Mouse (Mus musculus) forebrain, embryonic 14.5 days (tissue): ENCODE results near the gene Fbxo47. TPM values are rescaled to one million over a fixed set of nuclear protein-coding genes. Genes with fewer than 3 reads are reported as not detected.
"Not testable (repeated sequence)": the region's sequence is repeated elsewhere in the genome, so short reads cannot be mapped to it uniquely, and the experiment has no call there.

Source experiments
- ATAC-seq: fragments of 200-750 bp; cut with Nextera tagmentation; 2 replicates; pipeline ENCODE4 v1.8.0; 2017; ENCODE audit warnings: mild to moderate bottlenecking, moderate library complexity
- DNase-seq: peaks from one replicate; pipeline ENCODE4 v3.0.0-alpha.2; 2015; ENCODE audit warnings: low spot score
- H3K27ac ChIP-seq: fragments of 300-500 bp; sonication (generic); 2 replicates; pipeline ENCODE4 v1.5.1; 2014; ENCODE audit warnings: low read depth, mild to moderate bottlenecking, control low read depth, low read length, moderate library complexity
- H3K27me3 ChIP-seq: fragments of 300-500 bp; sonication (generic); replicated peaks from 2 replicates; pipeline ENCODE4 v1.6.1; 2014; ENCODE audit warnings: low read length, control low read depth, mixed read lengths; ENCODE audit not compliant: control insufficient read depth, insufficient read depth
- H3K36me3 ChIP-seq: fragments of 300-500 bp; sonication (generic); 2 replicates; pipeline ENCODE4 v1.6.1; 2014; ENCODE audit warnings: low read length, control low read depth; ENCODE audit not compliant: control insufficient read depth, insufficient read depth
- H3K4me1 ChIP-seq: fragments of 300-500 bp; sonication (generic); 2 replicates; pipeline ENCODE4 v1.6.1; 2014; ENCODE audit warnings: antibody characterized with exemption, low read length, control low read depth; ENCODE audit not compliant: control insufficient read depth, insufficient read depth
- H3K4me2 ChIP-seq: fragments of 300-500 bp; sonication (generic); 2 replicates; pipeline ENCODE4 v1.6.1; 2014; ENCODE audit warnings: mild to moderate bottlenecking, control low read depth, low read length
- H3K4me3 ChIP-seq: fragments of 300-500 bp; sonication (generic); 2 replicates; pipeline ENCODE4 v1.5.1; 2014; ENCODE audit warnings: low read depth, low read length, control low read depth
- H3K9ac ChIP-seq: fragments of 300-500 bp; sonication (generic); 2 replicates; pipeline ENCODE4 v1.6.1; 2014; ENCODE audit warnings: mild to moderate bottlenecking, low read length, control low read depth, moderate library complexity
- H3K9me3 ChIP-seq: fragments of 300-500 bp; sonication (generic); replicated peaks from 2 replicates; pipeline ENCODE4 v1.6.1; 2016; ENCODE audit warnings: low read length, control low read depth, mixed read lengths; ENCODE audit not compliant: control insufficient read depth
- WGBS: fragments of 180-500 bp; shearing (Covaris S2); extraction: QIAGEN DNeasy Blood & Tissue Kit; methylation state at CpG from one replicate; pipeline ENCODE4 v1.1.7; 2014; 5-methylcytosine and 5-hydroxymethylcytosine counted together
- polyA plus RNA-seq: library from polyadenylated mRNA; unstranded; fragments of >200 nt; fragmentation: Nextera tagmentation; extraction: Ambion mirVana; gene quantifications from 2 replicates; pipeline ENCODE4 v1.2.1, GENCODE M21; 2014

Fbxo47 gene
- polyA plus RNA-seq, 1 experiment from 2014 or later = 0.65 TPM

DNA sequence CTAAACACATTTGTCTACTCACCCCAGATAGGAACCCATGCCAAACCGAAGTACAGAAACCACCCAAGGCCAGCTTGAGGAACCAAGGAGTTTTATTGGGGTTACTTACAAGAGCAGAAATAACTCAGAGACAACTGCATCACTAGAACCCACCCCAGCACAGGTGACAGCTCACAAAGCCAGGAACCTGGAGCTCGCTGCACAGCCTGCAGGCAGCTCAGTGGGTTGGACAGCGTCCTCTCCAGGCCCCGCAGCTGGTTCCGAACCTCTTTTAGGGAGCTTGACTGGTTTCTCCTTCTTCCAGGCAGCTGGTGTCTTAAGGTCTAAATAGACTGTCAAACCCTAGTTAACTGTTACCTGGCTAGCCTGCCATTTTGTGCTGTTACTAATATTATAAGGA lies 7.9 kb upstream of the Fbxo47 start:
- Histone ChIP-seq H3K27me3 (no peaks in the 10 kb centered on the region), H3K4me1 (no peaks in the 10 kb centered on the region), H3K9ac (no peak overlapping the region), H3K36me3 (no peaks in the 10 kb centered on the region), H3K4me2 (no peak overlapping the region), H3K9me3 (no peaks in the 10 kb centered on the region), H3K4me3 (no peak overlapping the region), H3K27ac (no peak overlapping the region)
- ATAC-seq (no peak), DNase-seq (no peak)
- WGBS = 73% methylated on average over 5 of the region's 5 CpGs

DNA sequence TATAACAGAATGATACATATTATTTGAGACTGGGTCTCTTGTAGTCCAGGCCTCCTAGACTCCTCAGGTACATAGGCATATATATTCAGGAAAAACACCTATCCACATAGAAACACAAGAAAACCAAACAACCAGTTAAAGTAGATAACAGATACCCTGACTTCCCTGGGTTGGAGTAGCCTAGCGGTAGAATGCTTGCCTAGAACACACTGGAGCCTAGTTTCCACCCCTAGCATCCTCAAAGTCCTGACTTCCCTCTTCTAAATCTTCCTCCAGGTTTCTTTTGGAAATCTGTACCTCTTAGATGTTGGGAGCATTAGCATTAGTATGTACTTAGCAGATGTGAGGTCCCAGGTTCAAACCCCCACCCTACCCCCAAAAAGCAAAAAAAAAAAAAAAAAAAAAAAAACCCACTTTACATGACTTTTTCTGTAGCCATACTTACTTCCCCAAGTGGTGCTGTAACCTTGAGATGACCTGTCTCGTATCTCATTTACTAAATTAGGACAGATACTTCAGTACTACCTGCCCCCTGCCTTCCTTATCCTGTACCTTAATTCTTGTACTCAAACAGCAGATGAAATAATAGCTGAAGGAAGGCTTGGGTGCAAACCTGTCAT lies 1.5 kb upstream of the Fbxo47 start:
- no peak overlapping the region for H3K9ac ChIP-seq
- no peaks in the 10 kb centered on the region for H3K36me3 ChIP-seq
- H3K27me3 ChIP-seq = no peaks in the 10 kb centered on the region
- H3K4me2 ChIP-seq = no peak overlapping the region
- H3K27ac ChIP-seq = no peak overlapping the region
- H3K4me1 ChIP-seq = no peaks in the 10 kb centered on the region
- no peak overlapping the region for H3K4me3 ChIP-seq
- ATAC-seq = no peak
- no peaks in the 10 kb centered on the region for H3K9me3 ChIP-seq
- WGBS = 99% methylated on average over 2 of the region's 2 CpGs
- no peak for DNase-seq

DNA sequence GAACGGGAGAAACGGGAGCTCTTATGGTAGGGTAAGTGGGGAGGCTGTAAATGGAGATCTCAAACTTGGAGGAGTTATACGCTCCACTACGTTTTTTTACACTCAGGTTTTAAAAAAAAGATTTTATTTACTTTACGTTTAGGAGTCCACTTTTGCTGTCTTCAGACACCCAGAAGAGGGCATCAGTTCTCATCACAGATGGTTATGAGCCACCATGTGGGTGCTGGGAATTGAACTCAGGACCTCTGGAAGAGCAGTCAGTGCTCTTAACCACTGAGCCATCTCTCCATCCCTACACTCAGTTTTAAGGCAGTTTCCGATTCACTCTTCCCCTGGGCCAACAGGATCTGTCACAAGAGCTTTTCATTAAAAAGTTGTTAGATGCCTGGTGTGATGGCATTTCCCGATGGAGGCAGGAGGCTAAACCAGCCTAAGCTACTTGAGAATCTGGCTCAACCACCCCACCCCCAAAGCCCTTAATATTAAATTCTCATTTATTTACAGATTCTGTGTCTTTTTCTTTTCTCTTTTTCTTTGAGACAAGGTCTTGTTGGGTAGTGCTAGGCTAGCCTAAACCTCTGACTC lies 739 bp upstream of the Fbxo47 start:
- H3K9ac ChIP-seq = peak overlapping the region; percentile 5
- H3K4me3 ChIP-seq = peak overlapping the region; percentile 55
- no peaks in the 10 kb centered on the region for H3K9me3 ChIP-seq
- H3K4me1 ChIP-seq = no peaks in the 10 kb centered on the region
- H3K4me2 ChIP-seq = peak overlapping the region; percentile 52
- H3K27me3 ChIP-seq = no peaks in the 10 kb centered on the region
- no peaks in the 10 kb centered on the region for H3K36me3 ChIP-seq
- 26% methylated on average over 7 of the region's 7 CpGs for WGBS
- no peak for DNase-seq
- H3K27ac ChIP-seq = peak overlapping the region; percentile 68
- ATAC-seq = peak; percentile 20; the same call in 1 of the 2 replicates

DNA sequence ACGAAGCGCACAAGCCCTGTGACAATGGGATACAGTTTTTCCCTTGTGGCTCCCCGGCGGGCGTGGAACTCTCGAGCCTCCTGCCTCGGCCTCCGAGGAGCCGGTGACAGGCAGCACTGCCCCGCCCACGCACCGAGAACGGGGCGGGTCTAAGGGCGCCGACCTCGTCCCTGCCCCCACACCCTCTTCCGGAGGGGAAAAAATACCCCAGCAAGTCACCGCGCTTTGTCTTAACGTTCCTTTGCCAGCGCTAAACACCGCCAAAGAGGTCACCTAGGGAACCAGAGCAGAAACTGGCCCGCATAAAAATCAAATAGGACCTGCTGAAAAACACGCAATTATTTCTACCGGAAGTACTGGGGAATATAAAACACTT lies 424 bp downstream of the Fbxo47 start:
- ATAC-seq = peak; percentile 54
- Histone ChIP-seq H3K36me3 (no peaks in the 10 kb centered on the region), H3K27me3 (no peaks in the 10 kb centered on the region), H3K9me3 (no peaks in the 10 kb centered on the region), H3K9ac (peak overlapping the region; percentile 58), H3K4me3 (peak overlapping the region; percentile 55), H3K4me2 (peak overlapping the region; percentile 52), H3K4me1 (no peaks in the 10 kb centered on the region), H3K27ac (peak overlapping the region; percentile 60; the same call in 1 of the 2 replicates)
- 3% methylated on average over 26 of the region's 26 CpGs for WGBS
- peak; percentile 57 for DNase-seq

DNA sequence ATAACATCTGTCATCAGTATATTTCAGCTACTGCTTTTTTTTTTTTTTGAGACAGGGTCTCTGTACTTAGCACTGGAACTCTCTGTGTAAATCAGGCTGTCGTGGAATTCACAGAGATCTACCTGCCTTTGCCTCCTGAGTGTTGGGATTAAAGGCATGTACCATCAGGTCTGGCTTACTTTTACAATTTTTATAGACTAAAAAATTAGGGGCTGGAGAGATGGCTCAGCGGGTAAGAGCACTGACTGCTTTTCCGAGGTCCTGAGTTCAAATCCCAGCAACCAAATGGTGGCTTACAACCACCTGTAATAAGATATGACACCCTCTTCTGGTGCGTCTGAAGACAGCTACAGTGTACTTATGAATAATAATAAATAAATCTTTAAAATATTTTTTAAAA lies 3.6 kb downstream of the Fbxo47 start:
- Histone ChIP-seq H3K36me3 (no peaks in the 10 kb centered on the region), H3K27me3 (no peaks in the 10 kb centered on the region), H3K27ac (no peak overlapping the region), H3K4me3 (no peak overlapping the region), H3K4me2 (no peak overlapping the region), H3K9me3 (no peaks in the 10 kb centered on the region), H3K9ac (no peak overlapping the region), H3K4me1 (no peaks in the 10 kb centered on the region)
- no peak for ATAC-seq
- WGBS = 89% methylated on average over 4 of the region's 4 CpGs
- no peak for DNase-seq

DNA sequence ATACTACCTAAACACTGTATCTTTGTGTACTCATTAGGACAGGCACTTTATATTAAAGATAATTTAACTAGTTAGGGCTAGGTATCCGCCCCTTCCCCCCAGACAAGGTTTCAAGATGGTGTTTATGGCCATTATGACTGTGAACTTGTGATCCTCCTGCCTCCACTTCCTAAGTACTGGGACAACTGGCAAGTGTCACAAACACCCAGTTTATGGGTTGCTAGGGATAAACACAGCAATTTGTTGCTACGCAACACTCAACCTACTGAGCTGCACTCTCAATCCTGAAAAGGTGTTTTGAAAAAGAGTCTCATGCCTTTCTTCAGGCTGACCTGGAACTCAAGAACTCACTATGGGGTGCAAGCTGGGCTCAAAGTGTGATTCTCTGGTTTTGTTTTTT lies 6.6 kb downstream of the Fbxo47 start:
- no peaks in the 10 kb centered on the region for H3K36me3 ChIP-seq
- no peaks in the 10 kb centered on the region for H3K9me3 ChIP-seq
- DNase-seq (no peak), ATAC-seq (no peak)
- H3K4me3 ChIP-seq = no peak overlapping the region
- no peak overlapping the region for H3K27ac ChIP-seq
- H3K4me1 ChIP-seq = no peaks in the 10 kb centered on the region
- WGBS = 85% methylated on average over 2 of the region's 2 CpGs
- no peaks in the 10 kb centered on the region for H3K27me3 ChIP-seq
- no peak overlapping the region for H3K4me2 ChIP-seq
- H3K9ac ChIP-seq = no peak overlapping the region

DNA sequence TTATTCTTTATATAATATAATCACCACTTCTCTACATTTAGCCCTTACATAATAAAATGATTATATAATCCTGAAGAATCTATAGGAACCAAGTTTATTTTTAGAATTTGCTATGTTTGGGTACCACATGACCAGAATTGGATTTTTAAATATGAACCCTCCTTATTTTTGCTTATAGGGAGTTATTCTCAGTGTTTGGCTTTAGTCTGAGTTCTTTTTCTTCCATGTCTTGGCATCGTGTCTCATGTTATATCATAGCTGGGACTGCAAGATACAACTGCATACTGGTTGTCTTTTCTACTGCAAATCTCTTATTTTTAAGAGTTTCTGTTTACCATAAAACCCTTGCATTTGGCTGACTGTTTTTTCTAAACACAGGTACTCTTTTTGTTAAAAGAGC lies 9.6 kb downstream of the Fbxo47 start:
- H3K4me2 ChIP-seq = no peak overlapping the region
- H3K36me3 ChIP-seq = no peaks in the 10 kb centered on the region
- no peaks in the 10 kb centered on the region for H3K4me1 ChIP-seq
- H3K27ac ChIP-seq = no peak overlapping the region
- DNase-seq = no peak
- no peak for ATAC-seq
- no peak overlapping the region for H3K9ac ChIP-seq
- H3K27me3 ChIP-seq = no peaks in the 10 kb centered on the region
- H3K4me3 ChIP-seq = no peak overlapping the region
- H3K9me3 ChIP-seq = no peaks in the 10 kb centered on the region
- WGBS = 85% methylated on average over 1 of the region's 1 CpGs

DNA sequence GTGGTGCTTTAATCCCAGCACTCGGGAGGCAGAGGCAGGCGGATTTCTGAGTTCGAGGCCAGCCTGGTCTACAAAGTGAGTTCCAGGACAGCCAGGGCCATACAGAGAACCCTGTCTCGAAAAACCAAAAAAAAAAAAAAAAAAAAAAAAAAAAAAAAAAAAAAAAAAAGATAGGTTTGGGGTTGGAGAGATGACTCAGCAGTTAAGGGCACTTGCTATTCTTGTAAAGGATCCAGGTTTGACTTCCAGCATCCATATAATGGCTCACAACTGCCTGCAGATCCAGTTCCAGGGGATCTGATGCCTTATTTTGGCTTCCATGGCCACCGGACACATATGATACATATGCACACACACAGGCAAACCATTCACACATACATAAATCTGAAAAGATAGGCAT lies 11.6 kb downstream of the Fbxo47 start:
- H3K4me1 ChIP-seq, H3K9me3 ChIP-seq, H3K9ac ChIP-seq, H3K27me3 ChIP-seq, ATAC-seq, H3K4me2 ChIP-seq, H3K4me3 ChIP-seq, DNase-seq, H3K36me3 ChIP-seq, H3K27ac ChIP-seq: not testable (repeated sequence)
- 97% methylated on average over 5 of the region's 5 CpGs for WGBS

DNA sequence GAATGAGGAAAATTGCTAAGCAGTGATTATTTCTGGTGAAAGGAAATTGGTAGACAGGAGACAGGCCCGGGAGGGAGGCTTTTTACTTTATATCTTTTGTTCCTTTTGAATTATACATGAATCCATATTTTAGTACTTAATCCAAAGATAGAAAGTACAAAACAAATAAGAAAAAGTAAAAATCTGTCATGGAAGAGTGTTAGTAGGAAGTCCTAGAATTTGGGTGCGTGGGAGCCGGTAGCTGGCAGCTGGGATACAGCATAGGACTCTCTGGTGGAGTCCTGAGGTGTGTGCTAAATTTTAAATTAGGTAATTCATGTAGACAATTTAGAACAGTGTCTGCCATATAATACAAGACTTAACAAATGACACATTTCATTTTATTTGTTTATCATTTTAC lies 16.4 kb downstream of the Fbxo47 start:
- Histone ChIP-seq H3K36me3 (no peaks in the 10 kb centered on the region), H3K4me1 (no peaks in the 10 kb centered on the region), H3K27ac (no peak overlapping the region), H3K4me3 (no peak overlapping the region), H3K9me3 (no peaks in the 10 kb centered on the region), H3K4me2 (no peak overlapping the region), H3K27me3 (no peaks in the 10 kb centered on the region), H3K9ac (no peak overlapping the region)
- no peak for DNase-seq
- ATAC-seq = no peak
- WGBS = 92% methylated on average over 3 of the region's 3 CpGs
